Mouse (Mus musculus) testis, adult 10 weeks (tissue): Measurements from ENCODE around the gene Cmip. TPM values are rescaled to one million over a fixed set of nuclear protein-coding genes. Genes with fewer than 3 reads are reported as not detected.

Experiments
- polyA plus RNA-seq: library from polyadenylated mRNA; stranded (reverse); fragments of 350-450 nt; fragmentation: Illumina TruSeq; extraction: RNeasy Lipid Tissue Mini Kit (QIAGEN cat#74804); gene quantifications from one replicate; pipeline ENCODE4 v1.2.3, GENCODE M21; 2014; ENCODE audit warnings: low read depth, low replicate concordance

Cmip gene
- polyA plus RNA-seq = 0.70 TPM

GRCm38 (mm10) chr8:117257029-117257820 lies at the start of gene Cmip:
TSS of gene Cmip (plus strand) at chr8:117257064.

GRCm38 (mm10) chr8:117498179-117498914 lies 241.5 kb downstream of the Cmip start, which contains the start of gene Plcg2:
TSS of gene Plcg2 (plus strand) at chr8:117498291.

Other genes starting within 250 kb of the Cmip start
- gene Pkd1l2, start 174.6 kb upstream of the Cmip start, polyA plus RNA-seq = 0.41 TPM
- gene Bco1, start 161.2 kb upstream of the Cmip start, polyA plus RNA-seq = 20.7 TPM
- 2.8 TPM for gene Gan, start 98.9 kb upstream of the Cmip start, polyA plus RNA-seq
- 1.3 TPM for gene Plcg2, start 241.2 kb downstream of the Cmip start, polyA plus RNA-seq